Mouse (Mus musculus): ENCODE data around the gene Sfn.

Sfn gene

GRCm38 (mm10) chr4:133626621-133627020 is 24.7 kb upstream of the Sfn start:
- no peak for TF ChIP-seq GATA4 (IDR thresholded peaks at IDR 0.05; ENCODE audit: insufficient replicate concordance, low read length)

GRCm38 (mm10) chr4:133626221-133626620 is 24.3 kb upstream of the Sfn start:
- TF ChIP-seq GATA4 (IDR thresholded peaks at IDR 0.05; ENCODE audit: insufficient replicate concordance, low read length), result no peak

GRCm38 (mm10) chr4:133625621-133626071 is 23.7 kb upstream of the Sfn start:
- peak; percentile 30; the same call in 1 of the 2 replicates for TF ChIP-seq GATA4 (IDR thresholded peaks at IDR 0.05; ENCODE audit: insufficient replicate concordance, low read length)

- no peak for TF ChIP-seq GATA4 (IDR thresholded peaks at IDR 0.05; ENCODE audit: insufficient replicate concordance, low read length)
These were observed 22.9 kb upstream of the Sfn start for GRCm38 (mm10) chr4:133624830-133625229.

- no peak for TF ChIP-seq GATA4 (IDR thresholded peaks at IDR 0.05; ENCODE audit: insufficient replicate concordance, low read length)
These were observed 20.3 kb upstream of the Sfn start for GRCm38 (mm10) chr4:133622161-133622695.

- no peak for TF ChIP-seq GATA4 (IDR thresholded peaks at IDR 0.05; ENCODE audit: insufficient replicate concordance, low read length)
These were observed 18.7 kb upstream of the Sfn start for GRCm38 (mm10) chr4:133620668-133621067.

- TF ChIP-seq GATA4 (IDR thresholded peaks at IDR 0.05; ENCODE audit: insufficient replicate concordance, low read length), result no peak
These were observed 17.6 kb upstream of the Sfn start for GRCm38 (mm10) chr4:133619473-133620136.

GRCm38 (mm10) chr4:133617936-133618335 is 16.0 kb upstream of the Sfn start:
- no peak for TF ChIP-seq GATA4 (IDR thresholded peaks at IDR 0.05; ENCODE audit: insufficient replicate concordance, low read length)

- TF ChIP-seq GATA4 (IDR thresholded peaks at IDR 0.05; ENCODE audit: insufficient replicate concordance, low read length), result no peak
These were observed 13.4 kb upstream of the Sfn start for GRCm38 (mm10) chr4:133615416-133615815.

GRCm38 (mm10) chr4:133614274-133614761 is 12.3 kb upstream of the Sfn start:
- no peak for TF ChIP-seq GATA4 (IDR thresholded peaks at IDR 0.05; ENCODE audit: insufficient replicate concordance, low read length)

GRCm38 (mm10) chr4:133613867-133614266 is 11.9 kb upstream of the Sfn start:
- no peak for TF ChIP-seq GATA4 (IDR thresholded peaks at IDR 0.05; ENCODE audit: insufficient replicate concordance, low read length)

- TF ChIP-seq GATA4 (IDR thresholded peaks at IDR 0.05; ENCODE audit: insufficient replicate concordance, low read length), result no peak
These were observed 11.1 kb upstream of the Sfn start for GRCm38 (mm10) chr4:133613026-133613425.

- TF ChIP-seq GATA4 (IDR thresholded peaks at IDR 0.05; ENCODE audit: insufficient replicate concordance, low read length), result no peak
These were observed 10.4 kb upstream of the Sfn start for GRCm38 (mm10) chr4:133612416-133612815.

- TF ChIP-seq GATA4 (IDR thresholded peaks at IDR 0.05; ENCODE audit: insufficient replicate concordance, low read length), result no peak
These were observed 9.8 kb upstream of the Sfn start for GRCm38 (mm10) chr4:133611815-133612214.

GRCm38 (mm10) chr4:133609719-133610118 is 7.8 kb upstream of the Sfn start:
- TF ChIP-seq GATA4 (IDR thresholded peaks at IDR 0.05; ENCODE audit: insufficient replicate concordance, low read length), result no peak

- no peak for TF ChIP-seq GATA4 (IDR thresholded peaks at IDR 0.05; ENCODE audit: insufficient replicate concordance, low read length)
These were observed 5.3 kb upstream of the Sfn start for GRCm38 (mm10) chr4:133607284-133607683.

GRCm38 (mm10) chr4:133605330-133605729 is 3.4 kb upstream of the Sfn start:
- TF ChIP-seq GATA4 (IDR thresholded peaks at IDR 0.05; ENCODE audit: insufficient replicate concordance, low read length), result no peak
